Mouse (Mus musculus) A20 (cell line): ENCODE measurements around the gene Shank2.

ENCODE experiments used
- DNase-seq: peaks from one replicate; pipeline ENCODE4 v3.0.0-alpha.2; 2011; ENCODE audit warnings: low read depth, low spot score

Gene Shank2

DNA sequence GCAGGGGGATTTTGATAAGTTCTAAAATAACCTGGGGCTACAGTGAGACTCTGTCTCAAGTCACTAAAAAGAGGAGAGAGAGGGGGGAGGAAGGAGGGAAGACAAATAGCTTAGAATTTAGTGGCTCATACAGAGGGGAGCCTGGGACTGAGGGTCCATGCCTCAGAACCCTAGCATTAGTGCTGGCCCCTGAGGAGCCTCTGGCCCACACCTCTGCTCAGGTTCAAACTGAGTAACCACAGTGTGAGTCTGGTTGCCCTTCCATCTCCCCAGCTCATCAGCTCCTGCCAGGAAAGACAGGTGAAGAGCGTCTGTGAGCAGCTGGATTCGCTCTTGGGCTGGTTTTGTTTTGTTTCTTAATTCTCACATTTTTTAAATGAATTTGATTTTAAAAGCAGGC lies 415.5 kb downstream of the Shank2 start:
- DNase-seq, result no peak

DNA sequence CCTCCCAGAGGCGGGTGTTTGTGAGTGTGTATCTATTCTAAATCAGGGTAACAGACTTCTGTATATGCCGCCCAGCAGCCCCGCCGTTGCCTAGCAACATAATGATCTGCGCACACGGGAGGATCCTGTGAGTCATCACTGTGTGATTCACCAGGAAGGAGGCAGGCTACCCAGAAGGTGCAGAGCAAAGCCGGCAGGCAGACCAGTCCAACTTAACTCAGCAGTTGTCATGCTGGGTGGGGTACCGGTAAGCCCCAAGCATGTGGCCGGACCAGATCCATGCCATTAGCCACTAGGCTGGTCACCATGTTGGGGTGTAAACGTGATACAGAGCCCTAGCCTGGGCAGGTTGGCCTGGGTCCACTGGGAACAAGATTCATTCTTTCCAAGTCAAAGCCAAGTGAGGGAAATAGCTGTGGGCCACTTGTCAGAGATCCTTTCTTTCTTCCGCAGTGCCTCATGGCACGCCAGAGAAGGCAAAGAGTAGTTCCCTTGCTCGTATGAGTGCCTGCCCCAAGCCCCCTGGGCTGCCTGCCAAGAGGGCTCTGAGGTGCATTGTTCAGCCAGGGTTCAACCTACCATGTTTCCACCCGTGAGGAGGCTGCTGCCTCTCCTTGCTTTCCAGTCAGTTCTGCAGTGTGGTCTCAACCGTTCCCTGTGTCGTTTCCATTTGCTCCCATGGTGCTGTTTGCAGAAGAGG lies 416.1 kb downstream of the Shank2 start:
- DNase-seq, result peak; percentile 26

DNA sequence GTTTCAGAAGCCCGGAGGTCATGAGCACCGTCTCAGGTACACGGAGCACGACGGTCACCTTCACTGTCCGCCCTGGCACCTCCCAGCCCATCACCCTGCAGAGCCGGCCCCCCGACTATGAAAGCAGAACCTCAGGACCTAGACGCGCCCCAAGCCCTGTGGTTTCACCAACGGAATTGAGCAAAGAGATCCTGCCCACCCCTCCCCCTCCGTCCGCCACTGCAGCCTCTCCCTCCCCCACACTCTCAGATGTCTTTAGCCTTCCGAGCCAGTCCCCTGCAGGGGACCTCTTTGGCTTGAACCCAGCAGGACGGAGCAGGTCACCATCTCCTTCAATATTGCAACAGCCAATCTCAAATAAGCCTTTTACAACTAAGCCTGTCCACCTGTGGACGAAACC lies 418.8 kb downstream of the Shank2 start:
- no peak for DNase-seq

DNA sequence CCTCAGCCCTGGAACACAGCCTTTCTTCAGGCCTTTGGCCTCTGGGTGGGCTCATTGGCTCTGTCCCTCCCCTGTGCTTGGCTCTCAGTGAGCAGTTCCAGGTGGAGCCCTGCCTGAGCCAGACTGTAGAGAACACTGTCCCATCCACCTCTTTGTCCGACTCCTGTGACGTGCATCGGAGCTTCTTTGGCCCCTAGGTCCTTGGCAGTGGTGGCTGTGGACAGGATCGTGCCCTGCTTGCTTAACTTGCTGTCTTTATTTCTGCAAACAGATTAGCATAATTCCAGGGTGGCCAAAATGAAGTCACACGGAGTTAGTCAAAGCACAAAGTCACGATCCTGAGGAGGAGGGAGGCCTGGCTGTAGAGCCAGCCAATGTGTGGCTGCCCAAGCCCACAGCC lies 419.8 kb downstream of the Shank2 start:
- no peak for DNase-seq

DNA sequence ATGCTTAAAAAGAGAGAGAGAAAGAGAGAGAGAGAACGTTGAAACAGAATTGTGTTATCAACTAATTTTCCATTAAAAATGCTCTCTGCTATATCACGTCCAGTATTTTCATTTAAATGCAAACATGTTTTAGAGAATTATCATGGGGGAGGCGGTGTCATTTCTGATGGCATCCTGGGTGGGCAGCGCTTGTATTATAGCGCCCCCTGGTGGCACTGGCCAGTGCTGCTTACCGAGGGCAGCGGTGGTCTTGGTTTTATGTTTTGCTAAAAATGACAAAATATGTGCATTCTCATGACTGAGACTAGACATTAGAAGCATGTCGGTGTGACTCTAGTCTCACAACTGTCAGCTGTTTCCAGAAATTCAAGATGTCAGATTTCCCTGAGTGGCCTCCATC lies 424.2 kb downstream of the Shank2 start:
- DNase-seq, result peak; percentile 59

DNA sequence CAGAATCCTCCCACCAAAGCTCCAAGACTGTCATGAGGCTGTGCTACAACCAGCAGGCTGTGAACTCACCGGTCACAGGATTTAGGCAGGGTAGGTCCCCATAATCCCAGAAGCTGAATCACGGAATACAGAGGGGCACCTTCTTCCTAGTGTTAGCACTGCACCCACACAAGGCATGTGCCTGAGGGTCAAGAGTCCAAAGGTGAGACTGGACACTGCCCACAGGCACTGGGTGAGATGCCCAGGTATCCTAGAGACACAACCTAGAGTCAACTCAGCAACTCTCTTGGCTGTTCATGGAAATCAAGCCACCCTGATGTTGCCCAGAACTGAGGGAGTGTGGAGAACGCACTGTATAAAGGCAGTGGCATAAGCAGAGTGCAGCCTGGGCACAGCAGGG lies 424.9 kb downstream of the Shank2 start:
- no peak for DNase-seq

DNA sequence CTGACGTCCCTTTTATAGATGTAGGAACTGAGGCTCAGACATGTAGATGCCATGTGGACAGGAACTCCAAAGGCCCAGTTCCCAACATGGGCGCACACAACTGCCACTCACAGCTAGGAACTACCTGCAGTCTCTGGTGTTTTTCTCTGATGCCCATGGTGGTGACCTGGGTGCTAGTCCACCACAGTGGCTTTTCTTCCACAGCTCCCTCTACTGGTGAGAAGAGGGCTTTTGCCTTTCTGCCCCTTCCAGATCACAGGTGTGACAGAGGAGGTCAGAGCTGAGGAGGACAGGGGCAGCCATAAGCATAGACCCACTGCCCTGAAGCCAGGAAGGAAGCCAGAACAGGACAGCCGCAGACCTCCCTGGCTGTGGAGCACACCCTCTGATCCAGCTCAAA lies 425.7 kb downstream of the Shank2 start:
- peak; percentile 51 for DNase-seq

DNA sequence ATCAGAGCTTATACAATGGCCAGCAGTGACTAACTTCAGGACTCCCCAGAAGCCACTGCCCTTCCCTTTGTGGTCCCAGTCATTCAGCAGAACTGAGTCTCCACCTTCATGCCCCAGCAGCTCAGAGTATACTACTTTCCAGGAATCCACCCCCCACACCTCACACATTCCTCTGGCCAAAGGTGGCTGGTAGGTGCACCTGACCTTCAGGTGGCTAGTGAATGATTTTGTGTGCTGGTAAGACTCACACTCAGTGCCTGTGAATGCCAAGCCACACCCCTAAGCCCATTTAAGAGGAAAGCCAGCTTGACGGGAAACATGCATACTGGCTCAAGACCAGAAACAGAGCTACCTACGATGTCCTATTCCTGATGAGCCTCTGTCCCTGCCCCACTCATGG lies 431.2 kb downstream of the Shank2 start:
- DNase-seq, result no peak

DNA sequence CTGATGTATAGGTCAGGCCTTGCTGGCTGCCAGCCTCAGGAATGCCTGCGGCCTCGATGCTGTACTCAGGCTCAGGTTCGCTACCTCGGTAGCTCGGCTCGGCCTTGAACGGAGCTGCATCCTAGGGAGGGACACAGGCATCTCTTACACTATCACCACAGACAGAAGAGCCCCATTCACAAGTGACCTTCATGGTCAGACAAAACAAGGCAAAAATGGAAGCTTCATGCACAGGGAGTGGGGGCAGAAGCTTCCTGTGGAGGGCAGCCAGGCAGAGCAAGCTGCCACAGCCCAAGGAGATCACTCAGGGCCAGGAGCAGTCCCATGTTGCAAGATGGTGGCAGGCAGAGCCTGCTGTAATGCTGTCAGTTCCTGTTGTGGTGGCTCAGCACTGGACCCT lies 437.1 kb downstream of the Shank2 start:
- no peak for DNase-seq

DNA sequence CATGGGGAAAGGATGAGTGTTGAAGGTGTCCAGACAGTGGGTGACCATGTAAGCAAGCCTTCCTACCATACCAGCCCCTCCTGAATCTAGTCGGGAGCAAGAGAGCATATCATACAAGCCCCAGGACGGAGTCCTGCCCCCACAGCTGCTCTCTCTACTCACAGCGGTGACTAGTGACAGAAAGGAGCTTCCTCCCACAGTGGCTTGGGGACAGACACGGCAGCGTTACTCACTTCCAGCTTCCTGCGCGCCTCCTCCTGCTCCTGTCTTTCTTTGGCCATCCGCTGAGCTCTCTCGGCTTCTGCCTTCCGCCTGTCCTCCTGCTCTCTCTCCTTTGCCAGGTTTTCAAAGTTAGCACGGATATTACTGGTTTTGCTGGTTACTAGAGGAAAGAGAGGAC lies 439.7 kb downstream of the Shank2 start:
- no peak for DNase-seq

DNA sequence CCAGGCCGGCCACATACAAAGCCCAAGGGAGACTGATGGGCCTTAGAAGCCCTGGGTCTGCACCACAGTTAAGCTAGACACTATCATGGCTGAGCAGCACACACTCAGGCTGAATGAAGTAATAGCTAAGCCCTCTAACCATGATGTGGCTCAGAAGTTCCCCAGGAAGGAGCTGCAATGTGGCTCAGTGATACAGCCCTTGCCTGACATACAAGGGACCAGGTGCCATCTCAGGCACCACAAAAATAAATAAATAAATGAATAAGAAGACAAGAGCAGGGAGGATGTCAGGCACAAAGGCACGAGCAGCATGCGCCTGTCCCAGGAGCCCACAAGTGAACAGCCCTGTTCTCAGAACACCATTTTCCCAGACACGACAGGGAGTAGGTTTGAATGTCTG lies 440.2 kb downstream of the Shank2 start:
- DNase-seq, result peak; percentile 57

DNA sequence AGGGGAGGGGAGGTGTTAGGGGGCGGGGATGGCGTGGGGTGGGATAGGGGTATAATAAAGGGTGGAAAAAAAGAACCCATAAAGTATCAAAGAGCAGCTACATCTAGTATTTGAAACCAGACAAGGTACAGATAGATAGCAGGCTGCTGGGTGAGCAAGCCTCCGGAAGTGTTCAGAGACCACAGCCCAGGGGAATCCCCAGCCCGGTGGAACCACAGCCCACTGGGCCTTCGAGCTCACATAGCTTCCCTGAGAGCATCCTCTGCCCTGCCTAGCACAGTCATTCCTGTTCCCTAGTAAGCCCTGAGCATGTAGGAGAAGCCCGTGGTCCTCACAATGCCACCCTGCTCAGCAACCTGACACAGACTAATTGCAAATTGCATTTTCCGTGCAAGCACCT lies 443.1 kb downstream of the Shank2 start:
- DNase-seq, result peak; percentile 12

DNA sequence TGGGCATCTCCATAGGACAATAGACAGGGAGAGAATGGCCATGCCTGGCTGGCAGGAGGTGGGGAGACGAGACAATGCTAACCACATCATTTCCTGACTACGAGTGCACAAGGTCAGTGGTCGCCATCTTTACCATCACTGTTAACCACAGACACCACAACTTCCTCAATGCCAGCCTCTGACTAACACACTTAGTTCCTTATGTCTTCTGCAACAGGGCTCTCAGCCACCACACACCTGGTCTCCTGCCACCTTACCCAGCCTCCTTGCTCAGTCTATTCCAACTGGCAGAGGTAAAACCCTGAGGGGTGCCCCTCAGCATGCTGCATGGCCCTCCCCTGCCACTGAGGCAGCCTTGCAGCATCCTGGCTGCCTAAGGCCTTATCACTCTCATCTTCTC lies 445.4 kb downstream of the Shank2 start:
- DNase-seq, result peak; percentile 91

DNA sequence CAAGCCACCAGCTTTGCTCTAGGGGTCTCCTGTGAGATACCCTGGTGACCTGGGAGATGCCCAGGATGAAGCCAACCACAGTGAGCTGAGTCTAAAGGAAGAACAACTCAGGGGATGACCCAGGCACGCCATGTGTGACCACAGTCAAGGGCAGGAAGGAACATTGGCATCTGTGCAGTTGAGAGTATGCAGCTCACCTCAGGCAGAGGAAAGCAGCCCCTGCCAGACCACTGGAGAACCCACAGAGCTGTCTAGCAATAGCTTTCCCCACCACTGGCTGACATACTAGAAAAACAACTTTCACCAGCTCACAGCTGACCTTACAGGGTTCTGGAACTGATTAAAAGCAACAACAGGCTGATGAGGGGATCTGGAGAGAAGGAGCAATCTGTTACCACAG lies 446.5 kb downstream of the Shank2 start:
- peak; percentile 37 for DNase-seq

DNA sequence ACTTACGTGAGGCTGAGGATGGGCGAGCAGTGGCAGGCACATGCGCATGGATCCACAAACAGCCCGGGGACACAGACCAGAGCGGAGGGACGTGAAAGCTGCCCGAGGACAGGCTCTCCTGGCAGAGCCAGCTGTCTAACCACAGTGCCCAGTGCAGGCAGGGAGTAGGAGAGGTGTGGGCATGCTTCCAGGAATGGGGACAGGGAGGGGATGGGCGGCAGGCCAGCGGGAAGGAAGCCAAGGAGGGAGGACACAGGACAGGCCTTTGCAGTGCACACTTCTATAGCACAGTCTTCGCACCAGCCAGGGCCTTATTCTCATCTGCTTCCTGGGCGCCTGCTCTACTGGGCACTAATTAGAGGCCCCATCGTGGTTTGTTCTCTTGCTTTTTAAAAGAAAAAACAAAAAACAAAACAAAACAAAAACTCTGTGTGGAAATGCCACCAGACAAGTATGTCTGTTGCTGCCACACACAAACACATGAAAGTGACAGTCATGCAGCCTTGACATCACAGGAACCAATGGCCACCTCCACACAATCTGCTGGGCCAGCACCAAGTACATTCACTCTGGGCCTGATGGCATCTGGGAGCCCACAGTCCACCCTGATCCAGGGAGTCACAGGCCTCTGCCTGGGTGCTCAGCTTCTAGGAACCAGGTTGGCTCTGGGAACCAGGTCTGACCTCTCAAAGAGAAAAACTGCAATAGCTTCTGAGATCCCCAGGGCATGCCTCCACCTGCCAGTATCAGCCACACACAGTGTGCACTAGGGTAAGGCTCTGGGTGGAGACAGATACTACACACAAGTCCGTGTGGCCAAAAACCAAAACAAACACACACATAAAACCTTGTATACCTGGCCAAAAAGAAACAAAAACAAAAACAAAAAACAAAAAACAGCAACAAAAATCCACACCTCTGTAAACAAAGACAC lies 448.2 kb downstream of the Shank2 start:
- DNase-seq, result no peak

DNA sequence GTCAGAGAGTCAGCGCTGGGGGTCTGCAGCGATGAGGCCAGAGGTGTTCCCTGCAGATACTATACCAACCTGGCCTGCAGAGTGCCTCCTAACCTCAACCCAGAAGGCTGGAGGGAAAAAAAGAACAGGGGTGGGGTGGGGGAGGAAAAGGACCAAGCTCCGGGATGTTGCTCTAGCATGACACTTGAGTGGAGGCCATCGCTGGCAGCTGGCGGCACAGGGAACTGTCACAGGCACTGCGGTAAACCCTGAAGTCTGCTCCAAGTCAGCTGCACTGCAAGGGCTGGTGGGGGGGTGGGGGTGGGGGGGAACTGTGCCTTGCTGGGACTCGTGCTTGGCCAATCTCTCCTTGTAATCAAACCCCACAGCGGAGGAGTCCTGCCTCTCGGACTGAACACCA lies 448.9 kb downstream of the Shank2 start:
- DNase-seq, result no peak

DNA sequence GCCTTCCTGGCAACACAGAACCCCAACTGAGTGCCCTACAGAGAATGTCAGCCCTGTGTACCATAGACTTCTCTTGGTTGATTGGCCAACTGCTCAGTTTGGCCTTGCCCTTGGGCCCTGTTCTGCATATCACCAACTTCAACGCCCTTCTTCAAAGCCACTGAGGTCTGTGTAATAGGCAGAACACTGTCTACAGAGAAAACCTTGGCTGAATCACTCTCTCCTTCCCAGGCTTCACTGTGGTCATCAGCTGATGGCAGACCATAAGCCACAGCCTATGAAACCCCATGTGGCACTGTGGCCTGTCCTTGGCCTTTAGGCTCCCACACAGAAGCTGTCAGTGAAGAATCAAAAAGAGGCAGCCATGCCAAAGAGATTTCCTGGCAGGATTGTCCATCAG lies 457.2 kb downstream of the Shank2 start:
- no peak for DNase-seq

DNA sequence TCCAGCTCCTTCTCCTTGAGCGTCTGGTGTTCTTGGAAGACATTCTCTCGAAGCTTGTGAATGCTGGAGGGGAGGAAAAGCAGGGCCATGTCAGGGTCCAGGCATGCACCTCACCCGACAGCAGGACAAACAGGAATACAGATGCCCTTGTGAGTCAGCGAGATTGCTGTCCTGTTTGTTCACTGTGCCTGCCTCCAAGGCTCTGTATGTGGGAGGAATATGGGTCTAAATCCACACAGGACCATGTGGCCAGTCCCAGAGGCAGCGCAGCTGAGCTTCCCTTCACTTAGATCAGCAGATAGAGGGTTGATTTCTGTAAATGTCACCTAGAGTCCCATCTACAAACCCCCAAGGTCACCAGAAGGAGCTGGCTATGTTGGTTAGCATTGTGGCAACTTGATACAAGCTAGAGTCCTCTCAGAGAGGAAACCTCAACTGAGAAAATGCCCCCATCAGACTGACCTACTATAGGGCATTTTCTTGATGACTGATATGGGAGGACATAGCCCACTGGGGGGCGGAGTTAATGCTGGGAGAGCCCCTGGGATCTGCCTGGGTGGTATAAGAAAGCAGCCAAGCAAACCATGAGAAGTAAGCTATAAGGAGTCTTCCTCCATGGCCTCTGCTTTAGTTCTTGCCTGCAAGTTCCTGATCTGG lies 459.6 kb downstream of the Shank2 start:
- no peak for DNase-seq

DNA sequence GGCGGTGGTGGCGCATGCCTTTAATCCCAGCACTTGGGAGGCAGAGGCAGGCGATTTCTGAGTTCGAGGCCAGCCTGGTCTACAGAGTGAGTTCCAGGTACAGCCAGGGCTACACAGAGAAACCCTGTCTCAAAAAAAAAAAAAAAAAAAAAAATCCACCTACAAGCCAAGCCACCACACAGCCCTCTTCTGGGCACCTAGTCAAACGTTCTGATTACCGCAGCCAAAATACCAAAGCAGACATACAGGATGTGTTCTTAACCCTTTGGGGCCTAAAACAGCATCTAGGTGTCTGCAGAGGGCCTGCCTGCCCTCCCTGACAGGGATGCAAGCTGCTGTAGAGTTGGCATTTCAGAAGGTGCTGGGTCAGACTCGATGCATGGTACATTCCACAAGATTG lies 460.8 kb downstream of the Shank2 start:
- no peak for DNase-seq

DNA sequence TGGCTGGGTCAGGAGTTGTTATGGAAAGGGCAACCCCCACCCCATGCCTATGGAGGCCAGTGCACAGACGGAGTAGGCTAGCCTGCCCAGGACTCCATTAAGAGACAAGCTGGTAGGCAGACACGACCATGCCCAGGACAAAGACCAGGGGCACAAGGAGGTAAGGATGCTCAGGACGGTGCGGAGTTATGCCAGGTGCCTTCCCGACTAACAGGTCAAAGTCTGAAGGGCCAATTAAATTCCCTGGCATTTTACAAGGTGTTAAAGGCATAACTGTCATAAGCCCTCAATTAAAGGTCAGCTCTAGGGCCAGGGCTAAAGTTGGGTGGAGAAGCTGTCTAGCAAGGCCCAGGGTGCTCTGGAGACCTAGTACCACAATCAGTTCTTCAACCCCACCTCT lies 467.0 kb downstream of the Shank2 start:
- DNase-seq, result no peak

DNA sequence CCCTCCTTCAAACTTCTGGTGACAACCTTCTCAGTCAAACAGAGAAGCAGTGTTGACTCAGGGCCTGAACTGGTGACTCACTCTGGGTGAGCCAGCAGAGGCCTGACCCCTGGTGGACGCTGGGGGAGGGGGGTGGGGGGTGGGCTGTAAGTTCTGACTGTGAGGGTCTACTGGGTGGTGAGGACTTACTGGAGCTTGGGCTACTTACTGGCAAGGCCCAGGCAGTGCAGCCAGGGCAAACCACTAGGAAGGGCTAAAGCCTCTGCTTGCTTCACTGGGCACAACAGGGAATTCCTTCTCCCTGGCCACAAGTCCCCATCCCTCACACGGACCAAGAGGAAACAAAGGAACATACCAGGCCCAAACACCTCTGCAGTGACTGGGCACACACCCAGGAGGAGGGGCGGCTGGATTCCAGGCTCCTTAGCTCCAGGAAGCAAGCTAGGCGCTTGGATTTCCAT lies 467.5 kb downstream of the Shank2 start:
- no peak for DNase-seq

DNA sequence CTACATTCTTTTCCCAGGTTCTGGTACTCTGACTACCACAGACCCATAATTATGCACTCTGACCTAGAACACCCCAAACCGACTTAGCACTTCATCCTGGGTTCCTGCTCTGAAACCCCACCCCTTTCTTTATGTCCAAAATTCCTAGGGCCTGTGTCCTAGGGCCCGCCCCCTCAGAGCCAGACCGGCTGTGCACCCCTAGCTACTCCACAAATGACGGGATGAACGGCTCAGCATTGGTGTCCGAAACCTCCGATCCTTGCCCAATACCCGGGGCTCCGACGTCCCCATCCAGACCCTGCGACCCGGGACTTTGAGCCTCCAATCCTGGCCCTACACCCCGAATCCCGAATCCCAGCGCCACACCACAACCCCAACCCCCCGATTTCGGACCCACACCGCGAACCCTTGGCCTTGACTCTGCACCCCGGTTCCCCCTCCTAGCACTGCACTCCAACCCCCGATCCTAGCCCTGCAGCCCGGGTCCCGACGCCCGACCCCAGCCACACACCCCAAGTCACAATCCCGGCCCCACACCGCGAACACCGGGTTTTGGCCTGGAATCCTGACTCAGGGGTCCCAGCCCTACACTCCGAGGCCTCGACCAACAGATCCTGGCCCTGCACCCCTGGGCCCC lies 468.3 kb downstream of the Shank2 start:
- DNase-seq, result no peak
